Comparison of ENCODE assay signal across 22 mouse cellular contexts in the genomic region with DNA sequence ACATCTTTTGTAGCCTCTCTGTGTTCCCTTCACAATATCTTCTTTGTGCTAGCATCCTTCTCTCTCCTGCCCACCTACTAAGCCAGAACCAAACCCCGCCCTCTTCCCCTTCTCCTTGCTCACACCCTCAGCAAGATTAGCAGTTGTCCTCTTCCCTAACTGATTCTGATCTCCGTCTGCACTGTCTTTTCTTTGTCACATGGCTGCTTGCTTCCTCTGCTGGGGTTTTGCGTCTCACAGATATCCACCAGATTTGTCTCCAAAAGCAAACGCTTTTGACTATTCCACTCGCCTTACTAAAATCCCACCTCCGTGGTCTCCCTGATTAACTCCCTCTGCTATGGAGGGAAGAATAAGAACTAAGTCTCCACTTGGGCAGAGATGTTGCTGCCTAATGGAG. TPM values are rescaled to one million over a fixed set of nuclear protein-coding genes. Genes with fewer than 3 reads are reported as not detected.
DNase-seq lines count a peak whose midpoint lies in the region; TF ChIP-seq lines count a peak whose summit lies in the region.
"Had no signal": no experiment of that assay in that cellular context is flagged by ENCODE, and none has a peak within 500 bp of the region (broad histone marks: within the 10 kb centered on the region; RNA-seq: fewer than 3 reads in every experiment).

No protein-coding gene starts in this region.

- no peak for TF ChIP-seq RAD21 in MEL (IDR thresholded peaks at IDR 0.05; ENCODE audit: low read depth, low read length)

- peaks cover 0 to 5% of the 10 kb centered on the region in 2 experiments; a peak in 2 of 4 replicates for H3K36me3 ChIP-seq in MEL (ENCODE audit: control insufficient read depth in 1 of 2, insufficient read depth in 2 of 2, low read length in 2 of 2)
- H3K36me3 ChIP-seq: G1E had no signal

- TF ChIP-seq CTCF in MEL (IDR thresholded peaks at IDR 0.05 in 2 of 3, conservative IDR thresholded peaks at IDR 0.05 in 1 of 3; ENCODE audit: control insufficient read depth in 1 of 3, insufficient read depth in 1 of 3, low read depth in 2 of 3, low read length in 3 of 3, poor library complexity in 1 of 3, severe bottlenecking in 1 of 3) = no peak

- peak; percentile 57 for DNase-seq in heart, adult 11 months
- no peak for DNase-seq in heart, postnatal 10 days
- DNase-seq in MEL (ENCODE audit: low read depth, low spot score) (peak; percentile 67), liver (no peak)
- DNase-seq: adrenal gland, adult 2 months; adrenal gland, adult 8-10 months; adrenal gland, postnatal 10 days; adrenal gland, postnatal 14 days; adrenal gland, postnatal 25 days; adrenal gland, postnatal 36 days; B cell, adult 2 months; cerebellum, adult 11 months; cerebellum, adult 11-12 months; cerebellum, adult 18-20 months; cerebellum, adult 2 months had no signal

- no peak overlapping the region for H3K4me3 ChIP-seq in MEL (ENCODE audit: control insufficient read depth in 1 of 2, insufficient read depth in 1 of 2, low read depth in 2 of 2, low read length in 2 of 2)

- H3K4me1 ChIP-seq in MEL (ENCODE audit: control insufficient read depth in 1 of 2, insufficient read depth in 2 of 2, low read length in 2 of 2) = peaks cover 1 to 8% of the 10 kb centered on the region in 2 experiments; a peak in 3 of 4 replicates

- peak in 1 of 2 experiments; percentile 54; a peak in 2 of 4 replicates for TF ChIP-seq EP300 in MEL (IDR thresholded peaks at IDR 0.05; ENCODE audit: low read depth in 1 of 2, low read length in 2 of 2)

- peaks cover 0 to under 1% of the 10 kb centered on the region in 2 experiments; a peak in 1 of 4 replicates for H3K27me3 ChIP-seq in MEL (ENCODE audit: control insufficient read depth in 1 of 2, insufficient read depth in 2 of 2, low read length in 2 of 2)
- H3K27me3 ChIP-seq: CH12.LX had no signal

- no peaks in the 10 kb centered on the region for H3K9me3 ChIP-seq in MEL (replicated peaks; ENCODE audit: insufficient read depth, low read length)
- H3K9me3 ChIP-seq: G1E had no signal

- H3K79me2 ChIP-seq in MEL (ENCODE audit: control insufficient read depth, insufficient read depth, low read length, poor library complexity) = no peaks in the 10 kb centered on the region

- no peak overlapping the region for H3K9ac ChIP-seq in MEL (ENCODE audit: control insufficient read depth, low read depth, low read length, poor library complexity, severe bottlenecking)

- intact Hi-C loops in heart, postnatal 10 days (cut with DNase I) = no loop called here

- H3K27ac ChIP-seq in MEL (ENCODE audit: control insufficient read depth, low read depth, low read length) = no peak overlapping the region

- TF ChIP-seq POLR2A in MEL (IDR thresholded peaks at IDR 0.05; ENCODE audit: control insufficient read depth in 1 of 2, insufficient read depth in 1 of 2, low read depth in 1 of 2, low read length in 2 of 2, poor library complexity in 1 of 2) = no peak

TF ChIP-seq in MEL, 35 proteins besides CTCF, POLR2A, EP300 and RAD21:
- TF ChIP-seq ETS1 (IDR thresholded peaks at IDR 0.05; ENCODE audit: low read depth, low read length) (0 out of 2 replicates have a peak, but pooled peaks have one; percentile 15), MXI1 (IDR thresholded peaks at IDR 0.05; ENCODE audit: low read depth, low read length) (peak; percentile 33; the same call in 1 of the 2 replicates), USF1 (IDR thresholded peaks at IDR 0.05; ENCODE audit: low read depth, low read length) (peak; percentile 71), POLR2AphosphoS5 (IDR thresholded peaks at IDR 0.05; ENCODE audit: borderline replicate concordance, low read depth, low read length) (no peak), USF2 (IDR thresholded peaks at IDR 0.05; ENCODE audit: borderline replicate concordance in 1 of 2, insufficient read depth in 1 of 2, low read depth in 1 of 2, low read length in 2 of 2) (no peak), SIN3A (IDR thresholded peaks at IDR 0.05; ENCODE audit: low read length) (no peak), MAX (IDR thresholded peaks at IDR 0.05; ENCODE audit: low read length) (no peak), GATA1 (IDR thresholded peaks at IDR 0.05; ENCODE audit: low read depth, low read length) (peak; percentile 15; the same call in 1 of the 2 replicates), SMC3 (IDR thresholded peaks at IDR 0.05; ENCODE audit: low read depth, low read length) (no peak), TCF12 (IDR thresholded peaks at IDR 0.05; ENCODE audit: low read depth, low read length) (0 out of 2 replicates have a peak, but pooled peaks have one; percentile 15), RCOR1 (IDR thresholded peaks at IDR 0.05; ENCODE audit: low read depth, low read length) (peak; percentile 73), E2F4 (IDR thresholded peaks at IDR 0.05; ENCODE audit: borderline replicate concordance, low read depth, low read length) (no peak), POLR2AphosphoS2 (IDR thresholded peaks at IDR 0.05; ENCODE audit: low read length) (no peak), NELFE (IDR thresholded peaks at IDR 0.05; ENCODE audit: low read depth, low read length) (0 out of 2 replicates have a peak, but pooled peaks have one; percentile 18)
TF ChIP-seq in MEL: peak in this region for 7.

RNA-seq across cellular contexts. Expression of a gene that starts 7.1 kb away (rescaled TPM):
- total RNA-seq in heart, postnatal 10 days (2021) = 10 to 100 TPM; 17.9 to 19.9 TPM
- total RNA-seq in MEL (2012; rRNA removed) = 46.6 and 47.7 TPM in 2 replicates
- polyA plus RNA-seq in MEL (2012; ENCODE audit: insufficient read depth in 1 of 2, insufficient read length in 2 of 2, low read depth in 1 of 2, low replicate concordance in 2 of 2, missing spikeins in 1 of 2) = 10 to 100 TPM in 1 of 2 experiments, not detected in 1; 61.6 TPM

RNA-seq across cellular contexts. Expression of a gene that starts 34.0 kb away (rescaled TPM):
- total RNA-seq in heart, postnatal 10 days (2021) = not detected
- not detected in 2 replicates for total RNA-seq in MEL (2012; rRNA removed)
- polyA plus RNA-seq in MEL (2012; ENCODE audit: insufficient read depth in 1 of 2, insufficient read length in 2 of 2, low read depth in 1 of 2, low replicate concordance in 2 of 2, missing spikeins in 1 of 2) = not detected
- total RNA-seq: adrenal gland, adult 18-20 months; adrenal gland, adult 2 months; adrenal gland, adult 8-10 months; adrenal gland, postnatal 10 days; adrenal gland, postnatal 14 days; adrenal gland, postnatal 25 days; adrenal gland, postnatal 36 days; CH12.LX; ES-E14 had no signal
- polyA plus RNA-seq: adrenal gland, adult 2 months; C2C12; CD4-positive, CD25-positive, alpha-beta regulatory T cell, adult 4 months; G1E; Patski had no signal

Comparison
In these comparisons a context has a peak if more than half of its experiments do, and no peak if none do; other contexts are left out.
1. DNase-seq: peak in heart, adult 11 months (single experiment) and MEL (single experiment); none in heart, postnatal 10 days (0 of 2) and liver (single experiment).